Mouse (Mus musculus): ENCODE measurements at regions not wholly inside any gene's neighbourhood (a gene's known extent, or its start where the extent isn't known, plus 50 kb on each side); places are given as distances from the start of the nearest gene placed in this dataset.

DNA sequence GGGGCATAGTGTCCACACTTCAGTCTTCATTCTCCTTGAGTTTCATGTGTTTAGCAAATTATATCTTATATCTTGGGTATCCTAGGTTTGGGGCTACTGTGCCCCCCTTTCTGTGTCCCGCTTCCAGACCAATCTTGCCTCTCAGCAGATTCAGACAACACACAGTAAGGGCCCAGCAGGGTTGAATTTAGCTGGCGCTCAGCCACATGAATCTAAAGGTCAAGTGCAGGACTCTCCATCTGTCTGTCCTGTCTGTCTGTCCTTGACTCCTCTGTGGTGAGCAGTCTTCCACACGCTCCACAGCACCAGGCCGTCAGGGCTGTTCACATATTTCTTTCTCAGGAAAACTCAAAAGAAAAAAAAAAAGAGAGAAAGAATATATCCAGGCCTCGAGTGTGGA lies 255.5 kb upstream of the Kdm8 start:
- no peaks in the 10 kb centered on the region for H3K27me3 ChIP-seq
- H3K36me3 ChIP-seq: no peaks in the 10 kb centered on the region
- no peak overlapping the region for H3K4me2 ChIP-seq (replicated peaks)
- no peak for ATAC-seq
- H3K9ac ChIP-seq (replicated peaks): no peak overlapping the region
- no peak overlapping the region for H3K4me3 ChIP-seq (replicated peaks)
- H3K27ac ChIP-seq: no peak overlapping the region
- H3K9me3 ChIP-seq: no peaks in the 10 kb centered on the region
- H3K4me1 ChIP-seq (replicated peaks): peaks cover 9% of the 10 kb centered on the region; the same call in 1 of the 2 replicates
- 86% methylated on average over 5 of the region's 5 CpGs for WGBS

DNA sequence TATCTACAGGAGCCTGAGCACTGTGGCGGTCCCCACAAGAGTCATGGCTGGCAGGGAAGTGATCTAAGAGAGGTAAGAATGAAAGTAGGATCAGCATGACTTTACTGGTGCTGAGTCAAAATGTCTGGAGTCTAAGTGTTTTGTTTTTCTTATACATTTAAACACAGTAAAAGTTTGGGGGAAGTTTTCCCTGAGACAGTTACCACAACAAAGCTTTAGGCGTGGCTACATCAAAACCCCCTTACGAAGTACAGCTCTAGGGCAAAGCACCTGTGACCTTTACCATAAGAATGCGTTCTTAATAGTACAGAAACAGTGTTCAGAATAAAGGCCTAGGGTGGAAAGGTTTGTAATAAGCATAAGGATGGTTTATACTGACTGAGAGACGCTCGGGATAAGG lies 254.4 kb upstream of the Kdm8 start:
- Histone ChIP-seq H3K27me3 (no peaks in the 10 kb centered on the region), H3K4me3 (replicated peaks) (no peak overlapping the region), H3K4me2 (replicated peaks) (no peak overlapping the region), H3K27ac (no peak overlapping the region), H3K4me1 (replicated peaks) (peaks cover 9% of the 10 kb centered on the region; the same call in 1 of the 2 replicates), H3K9me3 (no peaks in the 10 kb centered on the region), H3K9ac (replicated peaks) (no peak overlapping the region), H3K36me3 (no peaks in the 10 kb centered on the region)
- WGBS: 77% methylated on average over 6 of the region's 6 CpGs
- ATAC-seq: no peak

DNA sequence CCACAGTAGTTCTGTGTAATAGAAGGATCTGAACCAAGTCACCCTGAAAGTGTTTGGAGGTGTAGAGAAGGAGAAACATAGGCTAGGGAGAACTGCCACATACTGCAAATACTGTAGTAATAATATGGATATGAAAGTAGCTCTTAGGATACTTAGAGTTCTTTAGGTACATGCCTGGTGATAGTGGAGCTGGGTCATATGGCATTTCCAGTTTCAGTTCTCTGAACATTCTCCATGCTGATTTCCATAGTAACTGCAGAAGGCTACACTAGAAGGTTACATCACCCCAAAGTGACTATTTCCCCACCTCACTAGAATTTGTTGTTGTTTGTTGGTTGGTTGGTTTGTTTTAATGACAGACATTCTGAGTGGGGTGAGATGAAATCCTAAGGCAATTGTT lies 253.2 kb upstream of the Kdm8 start:
- Histone ChIP-seq H3K4me1 (replicated peaks) (peaks cover 9% of the 10 kb centered on the region; the same call in 1 of the 2 replicates), H3K4me3 (replicated peaks) (no peak overlapping the region), H3K27ac (no peak overlapping the region), H3K9ac (replicated peaks) (no peak overlapping the region), H3K9me3 (no peaks in the 10 kb centered on the region), H3K4me2 (replicated peaks) (no peak overlapping the region), H3K27me3 (no peaks in the 10 kb centered on the region), H3K36me3 (no peaks in the 10 kb centered on the region)
- no peak for ATAC-seq

DNA sequence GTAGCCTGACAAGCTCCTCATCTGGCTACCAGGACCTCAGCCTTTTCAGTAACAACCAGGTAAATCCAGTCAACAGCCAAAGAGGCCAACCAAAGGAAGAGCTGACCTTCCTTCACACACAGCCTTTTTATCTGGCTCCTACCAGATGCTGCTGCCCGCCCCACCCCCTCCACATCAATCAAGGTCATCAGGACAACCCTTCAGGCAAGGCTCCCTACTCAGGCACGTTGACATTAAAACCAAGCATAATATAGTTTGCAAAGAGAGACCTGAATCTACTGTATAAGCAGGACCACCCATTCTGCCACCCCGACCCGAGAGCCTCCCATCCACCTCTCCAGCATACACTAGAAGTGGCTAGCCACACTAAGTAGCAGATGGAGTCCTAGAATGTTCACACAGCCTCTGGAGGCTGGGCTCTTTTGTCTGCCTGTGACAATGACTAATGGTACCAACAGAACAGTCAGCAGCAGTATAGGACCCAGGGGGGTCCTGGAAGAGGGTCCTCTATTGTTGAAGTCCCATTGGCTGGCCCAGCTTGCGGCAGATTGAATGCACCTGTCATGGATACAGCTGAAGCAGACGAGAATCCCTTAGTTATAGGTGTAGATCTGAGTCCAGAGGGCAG lies 233.0 kb upstream of the Kdm8 start:
- H3K4me3 ChIP-seq (replicated peaks): no peak overlapping the region
- H3K9me3 ChIP-seq: no peaks in the 10 kb centered on the region
- ATAC-seq: no peak

DNA sequence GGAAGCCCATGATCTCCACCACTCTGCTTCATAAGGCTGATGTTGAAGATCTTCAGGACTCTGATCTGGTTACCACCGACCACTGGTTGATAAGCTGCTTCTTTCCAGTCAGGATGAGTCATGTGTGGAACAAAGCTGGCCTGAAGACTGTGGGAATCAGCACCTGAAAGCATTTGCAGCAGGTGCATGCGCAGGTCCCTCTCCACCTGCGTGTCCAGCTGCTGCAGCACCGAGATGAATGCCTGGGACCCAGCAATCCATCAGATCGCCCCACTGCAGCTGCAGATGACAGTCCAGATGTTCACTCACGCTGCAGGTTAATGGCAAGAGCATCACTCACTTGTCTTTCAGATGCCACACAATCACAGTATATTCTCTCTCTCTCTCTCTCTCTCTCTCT lies 230.4 kb upstream of the Kdm8 start:
- no peak for ATAC-seq
- Histone ChIP-seq H3K27me3 (no peaks in the 10 kb centered on the region), H3K9ac (replicated peaks) (no peak overlapping the region), H3K4me3 (replicated peaks) (no peak overlapping the region), H3K27ac (no peak overlapping the region), H3K4me1 (replicated peaks) (no peaks in the 10 kb centered on the region), H3K4me2 (replicated peaks) (no peak overlapping the region), H3K9me3 (no peaks in the 10 kb centered on the region), H3K36me3 (no peaks in the 10 kb centered on the region)
- WGBS: 85% methylated on average over 6 of the region's 6 CpGs

More for the DNA sequence above, 233.0 kb upstream of the Kdm8 start:
- WGBS: 74% methylated on average over 6 of the region's 6 CpGs
- no peak overlapping the region for H3K27ac ChIP-seq
- H3K4me2 ChIP-seq (replicated peaks): no peak overlapping the region
- H3K4me1 ChIP-seq (replicated peaks): no peaks in the 10 kb centered on the region
- no peak overlapping the region for H3K9ac ChIP-seq (replicated peaks)
- H3K36me3 ChIP-seq: no peaks in the 10 kb centered on the region
- H3K27me3 ChIP-seq: no peaks in the 10 kb centered on the region

DNA sequence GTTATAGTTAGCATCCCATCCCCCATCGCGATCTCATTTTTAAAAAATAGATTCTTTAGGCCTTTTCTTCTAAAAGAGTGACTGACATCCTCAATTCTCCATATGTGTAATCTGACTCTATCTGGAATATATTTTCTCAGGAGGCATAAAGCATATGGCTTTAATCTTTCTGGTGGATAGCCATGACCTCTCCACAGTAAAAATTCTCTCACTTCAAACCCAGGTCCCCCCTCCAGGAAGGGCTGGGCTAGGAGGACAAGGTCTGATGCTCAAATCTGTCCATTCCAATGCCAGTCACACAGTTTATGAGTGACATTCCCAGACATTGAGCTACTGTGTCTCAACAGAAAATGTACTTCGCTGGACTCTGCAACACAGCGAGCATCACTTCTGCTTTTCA lies 226.8 kb upstream of the Kdm8 start:
- ATAC-seq: no peak
- Histone ChIP-seq H3K27me3 (no peaks in the 10 kb centered on the region), H3K9ac (replicated peaks) (no peak overlapping the region), H3K9me3 (no peaks in the 10 kb centered on the region), H3K27ac (no peak overlapping the region), H3K4me2 (replicated peaks) (no peak overlapping the region), H3K36me3 (no peaks in the 10 kb centered on the region), H3K4me1 (replicated peaks) (no peaks in the 10 kb centered on the region), H3K4me3 (replicated peaks) (no peak overlapping the region)
- WGBS: 89% methylated on average over 4 of the region's 4 CpGs

DNA sequence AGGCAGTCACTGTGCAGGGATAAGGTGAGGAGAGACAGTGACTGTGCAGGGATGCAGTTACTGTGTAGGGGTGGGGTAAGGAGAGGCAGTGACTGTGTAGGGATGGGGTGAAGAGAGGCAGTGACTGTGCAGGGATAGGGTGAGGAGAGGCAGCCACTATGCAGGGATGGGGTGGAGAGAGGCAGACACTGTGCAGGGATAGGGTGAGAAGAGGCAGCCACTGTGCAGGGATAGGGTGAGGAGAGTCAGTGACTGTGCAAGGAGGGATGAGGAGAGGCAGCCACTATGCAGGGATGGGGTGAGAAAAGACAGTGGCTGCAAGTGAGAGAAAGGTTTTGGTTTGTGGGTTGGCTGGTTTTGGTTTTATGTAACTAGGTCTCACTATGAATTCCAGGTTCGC lies 221.8 kb upstream of the Kdm8 start:
- Histone ChIP-seq H3K9ac (replicated peaks) (no peak overlapping the region), H3K9me3 (no peaks in the 10 kb centered on the region), H3K4me1 (replicated peaks) (no peaks in the 10 kb centered on the region), H3K4me3 (replicated peaks) (no peak overlapping the region), H3K27ac (no peak overlapping the region), H3K36me3 (no peaks in the 10 kb centered on the region), H3K4me2 (replicated peaks) (no peak overlapping the region), H3K27me3 (no peaks in the 10 kb centered on the region)
- WGBS: 97% methylated on average over 1 of the region's 1 CpGs
- no peak for ATAC-seq

DNA sequence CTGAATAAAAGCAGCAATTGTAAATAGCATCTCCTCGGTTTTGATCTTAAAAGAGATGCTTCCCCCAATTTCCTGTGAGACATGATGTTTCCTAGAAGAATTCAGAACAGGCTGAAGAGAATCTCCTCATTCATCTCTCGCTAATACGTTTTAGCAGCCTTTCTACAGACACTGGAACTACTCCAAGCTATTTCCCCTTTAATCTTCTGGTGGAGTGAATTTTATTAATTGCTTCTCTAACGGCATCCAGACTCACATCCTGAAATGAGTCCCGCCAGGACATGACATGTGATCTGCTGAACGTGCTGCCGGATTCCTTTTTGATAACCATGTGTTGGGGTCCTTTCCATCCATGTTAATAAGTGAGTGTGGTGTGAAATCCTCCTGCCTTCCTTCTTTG lies 209.6 kb upstream of the Kdm8 start:
- Histone ChIP-seq H3K27me3 (no peaks in the 10 kb centered on the region), H3K36me3 (no peaks in the 10 kb centered on the region), H3K4me2 (replicated peaks) (no peak overlapping the region), H3K4me3 (replicated peaks) (no peak overlapping the region), H3K9me3 (no peaks in the 10 kb centered on the region), H3K9ac (replicated peaks) (no peak overlapping the region), H3K4me1 (replicated peaks) (no peaks in the 10 kb centered on the region), H3K27ac (no peak overlapping the region)
- no peak for ATAC-seq
- WGBS: 62% methylated on average over 7 of the region's 7 CpGs

GRCm38 (mm10) chr7:125237026-125237425 lies 207.4 kb upstream of the Kdm8 start:
- no peaks in the 10 kb centered on the region for H3K9me3 ChIP-seq
- no peaks in the 10 kb centered on the region for H3K4me1 ChIP-seq (replicated peaks)
- H3K4me2 ChIP-seq (replicated peaks): no peak overlapping the region
- 84% methylated on average over 3 of the region's 3 CpGs for WGBS
- H3K9ac ChIP-seq (replicated peaks): no peak overlapping the region
- H3K27me3 ChIP-seq: no peaks in the 10 kb centered on the region
- H3K4me3 ChIP-seq (replicated peaks): no peak overlapping the region
- no peak overlapping the region for H3K27ac ChIP-seq
- no peaks in the 10 kb centered on the region for H3K36me3 ChIP-seq
- no peak for ATAC-seq

GRCm38 (mm10) chr7:125243021-125243420 lies 201.5 kb upstream of the Kdm8 start:
- no peaks in the 10 kb centered on the region for H3K4me1 ChIP-seq (replicated peaks)
- no peak for ATAC-seq
- H3K4me3 ChIP-seq (replicated peaks): no peak overlapping the region
- no peaks in the 10 kb centered on the region for H3K27me3 ChIP-seq
- 0 out of 2 replicates have a peak, but pooled peaks cover 3% of the 10 kb centered on the region for H3K9me3 ChIP-seq
- no peak overlapping the region for H3K4me2 ChIP-seq (replicated peaks)
- no peaks in the 10 kb centered on the region for H3K36me3 ChIP-seq
- no peak overlapping the region for H3K27ac ChIP-seq
- no peak overlapping the region for H3K9ac ChIP-seq (replicated peaks)
- 80% methylated on average over 3 of the region's 3 CpGs for WGBS

- Histone ChIP-seq H3K36me3 (no peaks in the 10 kb centered on the region), H3K4me2 (replicated peaks) (no peak overlapping the region), H3K9ac (replicated peaks) (no peak overlapping the region), H3K27ac (no peak overlapping the region), H3K9me3 (0 out of 2 replicates have a peak, but pooled peaks cover 3% of the 10 kb centered on the region), H3K4me1 (replicated peaks) (no peaks in the 10 kb centered on the region), H3K27me3 (no peaks in the 10 kb centered on the region), H3K4me3 (replicated peaks) (no peak overlapping the region)
- WGBS: 93% methylated on average over 3 of the region's 3 CpGs
- no peak for ATAC-seq
Observed at GRCm38 (mm10) chr7:125248386-125248785, 196.1 kb upstream of the Kdm8 start.

DNA sequence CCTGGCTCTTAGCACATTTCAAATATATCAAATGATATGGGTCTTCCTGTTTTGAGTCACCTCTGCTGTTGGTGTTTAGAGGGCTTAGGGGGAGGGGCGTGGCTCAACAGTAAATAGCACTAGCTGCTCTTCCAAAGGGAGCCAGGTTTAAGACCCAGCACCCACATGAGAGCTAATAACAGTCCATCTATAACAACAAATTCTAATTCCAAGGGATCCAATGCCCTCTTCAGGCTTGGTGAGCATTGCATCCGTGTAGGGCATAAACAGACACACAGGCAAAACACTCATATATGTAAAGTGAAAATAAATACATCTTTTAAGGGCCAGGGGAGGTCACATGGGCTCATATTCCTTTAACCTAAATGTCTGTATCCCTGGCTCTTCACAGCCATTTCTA lies 194.1 kb upstream of the Kdm8 start:
- Histone ChIP-seq H3K27me3 (no peaks in the 10 kb centered on the region), H3K4me2 (replicated peaks) (no peak overlapping the region), H3K9ac (replicated peaks) (no peak overlapping the region), H3K4me3 (replicated peaks) (no peak overlapping the region), H3K4me1 (replicated peaks) (peaks cover 8% of the 10 kb centered on the region), H3K27ac (no peak overlapping the region), H3K9me3 (0 out of 2 replicates have a peak, but pooled peaks cover 3% of the 10 kb centered on the region), H3K36me3 (no peaks in the 10 kb centered on the region)
- ATAC-seq: no peak
- WGBS: 83% methylated on average over 2 of the region's 2 CpGs

GRCm38 (mm10) chr7:125250970-125251585 lies 193.4 kb upstream of the Kdm8 start:
- no peak overlapping the region for H3K4me2 ChIP-seq (replicated peaks)
- H3K9ac ChIP-seq (replicated peaks): no peak overlapping the region
- no peak overlapping the region for H3K27ac ChIP-seq
- ATAC-seq: no peak
- peaks cover 8% of the 10 kb centered on the region for H3K4me1 ChIP-seq (replicated peaks)
- H3K9me3 ChIP-seq: 0 out of 2 replicates have a peak, but pooled peaks cover 3% of the 10 kb centered on the region
- H3K27me3 ChIP-seq: no peaks in the 10 kb centered on the region
- 88% methylated on average over 6 of the region's 6 CpGs for WGBS
- H3K4me3 ChIP-seq (replicated peaks): no peak overlapping the region
- H3K36me3 ChIP-seq: no peaks in the 10 kb centered on the region

Data from midbrain, embryonic 13.5 days (tissue).